Mouse (Mus musculus) small intestine, adult 2 months (tissue): ENCODE measurements around the gene Bcas3. TPM values are rescaled to one million over a fixed set of nuclear protein-coding genes. Genes with fewer than 3 reads are reported as not detected.

Source experiments
- H3K27ac ChIP-seq: fragments of 200-500 bp; 2 replicates; pipeline ENCODE4 v1.5.1; 2012; ENCODE audit warnings: low read depth, low read length, control low read depth, inconsistent platforms; ENCODE audit not compliant: insufficient read depth
- H3K27me3 ChIP-seq: fragments of 200-500 bp; 2 replicates; pipeline ENCODE4 v1.6.1; 2012; ENCODE audit warnings: mild to moderate bottlenecking, moderate library complexity, low read length, inconsistent platforms; ENCODE audit not compliant: control insufficient read depth, insufficient read depth
- H3K36me3 ChIP-seq: fragments of 200-500 bp; 2 replicates; pipeline ENCODE4 v1.6.1; 2012; ENCODE audit warnings: mild to moderate bottlenecking, low read length, control low read depth, inconsistent platforms; ENCODE audit not compliant: control insufficient read depth, insufficient read depth
- H3K4me1 ChIP-seq: fragments of 200-500 bp; 2 replicates; pipeline ENCODE4 v1.6.1; 2012; ENCODE audit warnings: low read length, inconsistent platforms, mixed read lengths; ENCODE audit not compliant: control insufficient read depth, insufficient read depth, insufficient read length
- H3K4me3 ChIP-seq: fragments of 200-500 bp; 2 replicates; pipeline ENCODE4 v1.5.1; 2012; ENCODE audit warnings: low read depth, mild to moderate bottlenecking, control low read depth, inconsistent platforms, low read length, moderate library complexity
- CTCF ChIP-seq: fragments of 200-500 bp; IDR thresholded peaks from 2 replicates; pipeline ENCODE4 v1.5.1; 2012; ENCODE audit warnings: low read depth, mild to moderate bottlenecking, control low read depth, inconsistent platforms, low read length, moderate library complexity, mixed read lengths; ENCODE audit not compliant: insufficient replicate concordance, insufficient read length; ENCODE audit errors: extremely low read depth
- POLR2A ChIP-seq: fragments of 200-500 bp; IDR thresholded peaks from 2 replicates; pipeline ENCODE4 v1.6.1; 2012; ENCODE audit warnings: low read depth, mild to moderate bottlenecking, control low read depth, inconsistent platforms, low read length, moderate library complexity
- WGBS: fragments of 180-500 bp; shearing (Covaris S2); methylation state at CpG from one replicate; pipeline ENCODE4 v1.1.7; 2018; 5-methylcytosine and 5-hydroxymethylcytosine counted together
- polyA plus RNA-seq: library from polyadenylated mRNA; depleted of rRNA; stranded (reverse); fragments of >200 nt; gene quantifications from 2 replicates; pipeline ENCODE4 v1.2.3, GENCODE M21; 2012

Bcas3 gene
- polyA plus RNA-seq, 1 experiment: 32.1 TPM

DNA sequence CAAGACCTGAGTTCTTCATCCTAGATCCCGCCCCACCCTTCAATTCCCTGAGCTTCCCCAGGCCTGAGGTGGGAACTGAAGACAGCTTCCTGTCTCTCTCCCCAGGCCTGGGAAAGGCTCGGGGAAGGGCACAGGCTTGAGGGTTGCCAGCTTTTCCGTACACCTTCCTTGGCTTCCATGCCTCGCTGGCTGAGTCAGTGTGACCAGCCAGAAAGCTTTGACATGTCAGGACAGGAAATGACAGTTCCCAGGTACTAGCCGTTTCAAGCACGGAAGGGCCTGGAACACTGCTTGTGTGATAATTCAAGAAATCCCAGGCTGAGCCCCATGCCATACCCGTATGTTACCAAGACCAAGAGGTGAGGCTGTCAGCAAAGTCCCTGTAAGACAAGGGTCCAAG is 436.8 kb downstream of the Bcas3 start:
- Histone ChIP-seq H3K4me3 (no peak overlapping the region), H3K27ac (no peak overlapping the region), H3K36me3 (no peaks in the 10 kb centered on the region), H3K4me1 (no peaks in the 10 kb centered on the region), H3K27me3 (no peaks in the 10 kb centered on the region)
- TF ChIP-seq POLR2A (no peak), CTCF (no peak)
- 91% methylated on average over 7 of the region's 7 CpGs for WGBS

DNA sequence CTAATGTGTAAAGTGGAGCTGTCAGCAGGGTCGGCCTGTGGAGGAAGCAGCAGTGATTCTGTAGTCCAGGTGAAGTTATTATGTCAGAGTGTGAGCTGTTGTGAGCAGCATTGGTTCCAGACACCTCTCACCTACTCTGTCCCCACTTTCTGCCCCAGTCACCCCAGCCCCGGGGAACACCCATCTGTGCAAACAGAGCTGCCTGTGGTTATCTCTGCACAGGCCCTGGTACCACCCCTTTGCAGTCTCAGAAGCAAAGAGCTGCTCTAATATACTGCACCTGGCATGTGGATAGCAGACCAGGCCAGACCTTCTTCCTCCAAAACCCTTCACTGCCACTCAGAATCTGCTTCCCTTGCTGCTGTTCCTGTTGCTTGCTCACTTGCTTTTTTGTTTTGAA is 437.3 kb downstream of the Bcas3 start:
- no peak overlapping the region for H3K27ac ChIP-seq
- no peaks in the 10 kb centered on the region for H3K4me1 ChIP-seq
- no peaks in the 10 kb centered on the region for H3K27me3 ChIP-seq
- no peak overlapping the region for H3K4me3 ChIP-seq
- TF ChIP-seq POLR2A (no peak), CTCF (no peak)
- no peaks in the 10 kb centered on the region for H3K36me3 ChIP-seq
- WGBS: 26% methylated on average over 2 of the region's 2 CpGs

DNA sequence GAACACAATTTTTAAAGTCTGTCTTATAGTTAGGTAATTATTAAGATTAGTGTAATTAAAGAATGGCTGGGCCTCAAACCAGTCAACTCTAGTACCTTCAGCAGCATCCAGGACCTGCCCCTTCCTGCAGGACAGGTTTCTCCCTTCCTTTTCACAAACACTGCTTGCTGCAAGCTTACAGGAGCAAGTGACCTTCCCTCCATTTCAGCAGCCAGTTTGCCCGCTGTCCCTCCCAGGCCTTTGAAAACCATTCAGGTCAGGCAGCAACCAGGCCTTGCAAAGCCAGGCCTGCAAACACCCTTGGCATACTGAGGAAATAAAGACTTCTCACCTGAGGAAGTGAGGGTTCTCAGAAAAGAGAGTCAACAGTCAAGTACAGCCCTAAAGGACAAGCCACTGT is 438.2 kb downstream of the Bcas3 start:
- H3K27ac ChIP-seq: no peak overlapping the region
- no peaks in the 10 kb centered on the region for H3K27me3 ChIP-seq
- no peaks in the 10 kb centered on the region for H3K36me3 ChIP-seq
- H3K4me1 ChIP-seq: no peaks in the 10 kb centered on the region
- TF ChIP-seq POLR2A (no peak), CTCF (no peak)
- no peak overlapping the region for H3K4me3 ChIP-seq
- 94% methylated on average over 1 of the region's 1 CpGs for WGBS

DNA sequence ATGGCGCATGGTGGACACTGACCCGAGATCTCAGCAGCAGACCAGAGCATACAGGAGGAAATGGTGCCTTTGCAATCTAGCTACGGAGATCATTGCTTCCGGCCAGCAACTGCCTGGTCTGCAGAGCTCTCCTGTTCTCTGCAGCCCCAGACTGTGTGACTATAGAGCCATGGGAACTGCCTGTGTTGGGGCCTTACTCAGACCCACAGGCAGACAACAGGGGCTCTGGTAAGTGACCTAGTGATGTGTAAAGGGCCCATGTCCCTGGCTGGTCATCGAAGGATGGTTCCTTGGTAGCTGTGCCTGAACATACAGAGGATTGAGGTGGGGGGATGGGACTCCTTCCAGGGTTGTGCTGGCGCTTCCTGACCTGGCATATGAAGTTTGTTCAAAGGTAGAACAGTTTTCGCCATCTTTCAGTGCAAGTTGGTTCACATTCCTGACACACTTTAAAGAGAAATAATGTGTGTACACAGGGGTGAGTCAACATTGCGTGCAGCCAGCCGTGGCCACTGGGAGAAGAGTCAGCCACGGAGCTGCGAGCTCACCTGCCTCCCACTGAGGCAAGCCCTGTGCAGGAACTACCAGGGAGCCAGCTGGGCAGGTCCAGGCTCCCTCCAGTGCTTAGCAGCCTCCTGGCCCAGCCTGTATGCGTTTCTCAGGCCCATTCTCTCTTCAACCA is 439.7 kb downstream of the Bcas3 start:
- H3K27me3 ChIP-seq: no peaks in the 10 kb centered on the region
- no peak overlapping the region for H3K4me3 ChIP-seq
- TF ChIP-seq POLR2A (no peak), CTCF (no peak)
- no peaks in the 10 kb centered on the region for H3K4me1 ChIP-seq
- no peaks in the 10 kb centered on the region for H3K36me3 ChIP-seq
- WGBS: 63% methylated on average over 12 of the region's 12 CpGs
- no peak overlapping the region for H3K27ac ChIP-seq

- H3K36me3 ChIP-seq: no peaks in the 10 kb centered on the region
- H3K27ac ChIP-seq: no peak overlapping the region
- no peaks in the 10 kb centered on the region for H3K27me3 ChIP-seq
- H3K4me3 ChIP-seq: no peak overlapping the region
- TF ChIP-seq POLR2A (no peak), CTCF (no peak)
- no peaks in the 10 kb centered on the region for H3K4me1 ChIP-seq
- 26% methylated on average over 4 of the region's 4 CpGs for WGBS
These were observed 446.5 kb downstream of the Bcas3 start for GRCm38 (mm10) chr11:85799456-85799855.

GRCm38 (mm10) chr11:85799856-85800255 is 446.9 kb downstream of the Bcas3 start:
- H3K4me3 ChIP-seq: no peak overlapping the region
- TF ChIP-seq POLR2A (no peak), CTCF (no peak)
- 16% methylated on average over 19 of the region's 19 CpGs for WGBS
- H3K27me3 ChIP-seq: no peaks in the 10 kb centered on the region
- no peak overlapping the region for H3K27ac ChIP-seq
- H3K4me1 ChIP-seq: no peaks in the 10 kb centered on the region
- H3K36me3 ChIP-seq: no peaks in the 10 kb centered on the region

DNA sequence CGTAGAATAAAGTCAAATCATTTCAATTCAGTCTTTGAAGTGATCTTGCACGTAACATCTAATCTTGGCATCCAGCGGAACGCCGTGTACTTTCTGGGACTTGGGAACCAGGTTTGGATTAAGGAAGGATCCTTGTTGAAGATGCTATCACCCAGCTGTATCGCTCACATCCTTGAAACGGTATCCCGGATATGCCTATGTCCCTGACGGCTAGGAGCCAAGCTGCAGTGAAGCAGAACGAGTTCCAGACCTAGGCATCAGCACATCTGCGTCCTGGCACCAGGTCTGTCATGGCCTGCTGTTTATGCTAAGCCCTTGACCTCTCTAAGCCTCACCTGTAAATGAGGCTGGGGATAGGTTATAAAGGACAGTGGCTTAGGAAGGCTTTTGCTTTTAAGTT is 447.4 kb downstream of the Bcas3 start:
- no peaks in the 10 kb centered on the region for H3K4me1 ChIP-seq
- H3K27ac ChIP-seq: no peak overlapping the region
- WGBS: 52% methylated on average over 11 of the region's 11 CpGs
- H3K36me3 ChIP-seq: no peaks in the 10 kb centered on the region
- no peak overlapping the region for H3K4me3 ChIP-seq
- TF ChIP-seq CTCF: no peak
- no peak for TF ChIP-seq POLR2A
- no peaks in the 10 kb centered on the region for H3K27me3 ChIP-seq

GRCm38 (mm10) chr11:85804048-85804447 is 451.1 kb downstream of the Bcas3 start:
- H3K4me1 ChIP-seq: no peaks in the 10 kb centered on the region
- H3K27ac ChIP-seq: no peak overlapping the region
- H3K36me3 ChIP-seq: no peaks in the 10 kb centered on the region
- H3K27me3 ChIP-seq: no peaks in the 10 kb centered on the region
- 75% methylated on average over 5 of the region's 5 CpGs for WGBS
- H3K4me3 ChIP-seq: no peak overlapping the region
- no peak for TF ChIP-seq CTCF
- TF ChIP-seq POLR2A: no peak
